Mouse (Mus musculus): Measurements from ENCODE around the gene Bsnd.

The Bsnd gene

GRCm38 (mm10) chr4:106492116-106492515 lies at the start of gene Bsnd:
TSS of gene Bsnd (minus strand) at chr4:106492283.
- DNase-seq (ENCODE audit: low read depth, low spot score), result no peak

DNA sequence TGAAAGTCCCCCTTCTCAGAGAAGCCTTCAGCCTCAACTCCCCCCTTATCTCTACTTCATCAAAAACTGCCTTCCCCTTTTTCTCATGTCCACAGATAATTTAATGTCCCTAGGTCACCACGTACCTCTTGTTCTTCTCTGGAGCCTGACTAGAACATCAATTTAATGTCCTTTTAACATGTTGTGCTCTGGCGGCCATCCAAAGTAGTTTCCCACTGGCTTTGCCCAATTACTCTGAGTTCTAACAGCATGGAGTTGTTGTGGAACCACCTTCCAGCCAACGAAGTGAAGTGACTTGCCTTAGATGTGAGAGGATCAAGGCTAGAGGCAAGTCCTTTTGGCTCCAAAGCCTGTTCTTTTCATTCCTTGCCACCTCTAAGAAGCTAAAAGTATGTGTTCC lies 49.4 kb upstream of the Bsnd start:
- DNase-seq (ENCODE audit: low read depth, low spot score), result no peak

GRCm38 (mm10) chr4:106539756-106540155 lies 47.7 kb upstream of the Bsnd start:
- DNase-seq (ENCODE audit: low read depth, low spot score), result no peak

GRCm38 (mm10) chr4:106534256-106534655 lies 42.2 kb upstream of the Bsnd start:
- DNase-seq (ENCODE audit: low read depth, low spot score), result no peak

DNA sequence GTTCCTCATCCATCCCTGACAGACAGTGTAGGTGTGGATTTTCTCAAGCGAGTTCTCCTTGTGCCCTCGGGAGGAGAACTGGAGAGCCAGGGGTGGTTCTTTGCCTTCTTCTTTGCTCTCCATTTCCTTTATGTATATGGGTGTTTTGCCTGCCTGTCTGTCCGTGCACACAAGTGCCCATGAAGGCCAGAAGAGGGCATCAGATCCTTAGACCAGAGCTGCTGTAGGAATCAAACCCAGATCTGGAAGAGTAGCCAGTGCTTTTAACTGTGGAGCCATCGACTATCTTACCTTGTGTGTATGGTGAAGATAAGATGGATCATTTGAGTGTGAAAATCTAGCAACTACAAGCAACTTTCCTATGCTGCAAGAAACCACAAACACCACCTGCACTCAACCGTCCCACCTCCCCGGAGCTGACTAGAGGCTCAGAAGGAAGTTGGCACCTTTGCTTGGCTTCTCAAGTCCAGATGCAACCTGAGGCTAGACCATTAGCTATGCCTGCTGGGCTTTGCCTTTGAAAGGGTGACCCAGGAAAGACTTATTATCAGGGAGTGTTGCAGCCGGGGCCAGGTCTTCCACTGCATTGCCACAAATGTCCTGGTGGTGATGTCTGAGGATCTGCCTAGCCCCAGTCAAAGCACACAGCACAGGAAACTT lies 41.5 kb upstream of the Bsnd start:
- DNase-seq (ENCODE audit: low read depth, low spot score), result no peak

DNA sequence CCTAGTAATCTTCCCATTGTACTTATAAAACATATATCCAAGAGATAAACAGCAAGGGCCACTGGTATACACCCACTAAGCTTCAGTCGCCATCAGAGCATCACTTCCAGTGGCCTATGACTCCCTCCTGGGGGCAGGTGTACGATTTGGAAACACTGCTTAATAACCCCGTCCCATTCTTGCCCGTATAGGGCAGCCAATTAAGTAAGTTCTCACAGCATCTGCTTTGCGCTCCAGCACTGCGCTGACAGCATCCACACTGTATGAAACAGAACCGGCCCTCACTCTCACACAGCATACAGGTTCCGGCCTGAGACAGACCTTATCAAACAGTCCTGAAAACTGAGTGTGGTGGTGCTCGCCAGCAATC lies 38.0 kb upstream of the Bsnd start:
- DNase-seq (ENCODE audit: low read depth, low spot score), result no peak

DNA sequence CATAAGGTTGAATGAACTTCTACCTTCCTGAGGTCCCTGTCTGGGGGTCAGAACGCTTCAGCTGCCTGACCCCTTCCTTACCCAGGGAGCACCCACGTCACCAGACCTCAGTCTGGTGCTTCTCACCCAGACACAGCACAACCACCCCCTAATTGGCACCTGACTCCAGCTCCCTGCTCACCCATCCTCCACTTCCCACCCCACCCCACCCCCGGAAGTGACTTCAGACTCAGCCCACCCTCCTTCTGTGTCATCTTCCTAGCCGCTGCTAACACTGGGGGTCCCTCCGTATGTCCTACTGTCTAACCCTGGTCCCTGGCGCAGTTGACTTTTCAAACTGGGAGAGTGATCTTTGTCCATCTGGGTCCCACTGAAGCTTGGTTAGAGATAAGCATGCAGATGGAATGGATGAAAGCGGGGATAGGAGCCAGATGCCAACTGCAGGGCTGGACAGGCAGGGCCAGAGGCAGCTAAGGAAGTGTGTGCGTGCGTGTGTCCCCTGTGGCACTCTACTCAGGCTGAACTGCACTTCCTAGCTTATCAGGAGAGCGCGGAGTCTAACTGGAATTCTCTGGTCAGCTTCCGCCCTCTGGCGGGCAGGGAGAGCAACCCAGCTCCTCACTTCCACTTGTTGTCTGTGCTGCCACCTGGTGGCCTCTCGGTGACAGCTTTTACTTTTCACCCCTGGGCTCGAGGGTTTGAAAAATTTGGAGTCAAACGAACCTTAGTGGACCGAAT lies 37.5 kb upstream of the Bsnd start:
- DNase-seq (ENCODE audit: low read depth, low spot score), result peak; percentile 69

DNA sequence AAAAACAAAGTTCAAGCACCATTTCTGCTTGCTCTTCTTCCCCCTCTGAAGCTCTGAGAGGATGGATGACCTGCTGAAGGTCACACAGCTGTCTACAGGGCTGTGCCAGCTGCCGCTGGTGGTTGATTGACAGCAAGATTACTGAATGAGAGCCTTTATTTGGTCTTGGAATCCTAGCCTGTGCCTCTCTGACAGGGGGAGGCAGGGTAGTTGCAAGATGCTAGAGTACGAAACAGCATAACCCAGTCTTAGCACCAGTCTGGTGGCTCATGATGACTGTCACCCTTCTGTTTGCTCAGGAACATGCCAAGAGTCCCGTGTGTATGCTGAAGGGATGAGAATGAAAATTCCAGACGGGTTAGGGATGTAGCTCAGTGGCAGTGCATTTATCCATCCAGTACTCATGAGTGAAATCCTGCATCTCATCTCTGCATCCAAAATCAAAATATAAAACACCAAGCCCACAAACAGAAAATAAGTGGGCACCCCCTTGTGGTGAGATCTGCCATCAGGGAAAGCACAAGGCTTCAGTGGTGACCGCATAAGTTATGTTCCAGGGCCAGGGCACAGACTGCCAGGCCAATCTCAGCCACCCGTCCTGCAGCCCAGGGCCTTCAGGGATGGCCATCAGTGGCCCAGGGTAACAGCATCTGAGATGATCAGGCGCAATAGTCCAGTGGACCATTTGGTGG lies 35.9 kb upstream of the Bsnd start:
- no peak for DNase-seq (ENCODE audit: low read depth, low spot score)

- DNase-seq (ENCODE audit: low read depth, low spot score), result no peak
Observed at GRCm38 (mm10) chr4:106525001-106525400, 32.9 kb upstream of the Bsnd start.

GRCm38 (mm10) chr4:106524131-106524530 lies 32.0 kb upstream of the Bsnd start:
- no peak for DNase-seq (ENCODE audit: low read depth, low spot score)

GRCm38 (mm10) chr4:106522547-106522946 lies 30.5 kb upstream of the Bsnd start:
- no peak for DNase-seq (ENCODE audit: low read depth, low spot score)

DNA sequence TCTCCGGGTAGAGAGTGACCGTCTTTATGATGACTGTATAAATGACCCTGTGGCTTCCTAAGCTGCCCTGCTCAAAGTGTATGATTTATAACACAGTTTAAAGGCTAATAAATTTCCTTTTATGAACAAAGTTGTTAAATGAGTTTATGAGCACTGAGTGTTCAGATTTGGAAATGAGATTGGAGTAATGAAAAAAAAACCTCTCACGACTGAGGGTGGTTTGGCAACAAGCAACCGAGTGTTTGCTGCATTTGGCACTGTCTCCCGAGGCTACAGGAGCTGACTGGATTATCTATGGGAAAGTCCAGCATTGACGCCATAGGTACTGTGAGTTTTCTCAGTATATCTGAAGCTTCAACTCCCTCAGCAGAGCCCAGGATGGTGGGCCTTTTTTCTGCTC lies 22.5 kb upstream of the Bsnd start:
- DNase-seq (ENCODE audit: low read depth, low spot score), result no peak

- no peak for DNase-seq (ENCODE audit: low read depth, low spot score)
Observed at GRCm38 (mm10) chr4:106509888-106510287, 17.8 kb upstream of the Bsnd start.

DNA sequence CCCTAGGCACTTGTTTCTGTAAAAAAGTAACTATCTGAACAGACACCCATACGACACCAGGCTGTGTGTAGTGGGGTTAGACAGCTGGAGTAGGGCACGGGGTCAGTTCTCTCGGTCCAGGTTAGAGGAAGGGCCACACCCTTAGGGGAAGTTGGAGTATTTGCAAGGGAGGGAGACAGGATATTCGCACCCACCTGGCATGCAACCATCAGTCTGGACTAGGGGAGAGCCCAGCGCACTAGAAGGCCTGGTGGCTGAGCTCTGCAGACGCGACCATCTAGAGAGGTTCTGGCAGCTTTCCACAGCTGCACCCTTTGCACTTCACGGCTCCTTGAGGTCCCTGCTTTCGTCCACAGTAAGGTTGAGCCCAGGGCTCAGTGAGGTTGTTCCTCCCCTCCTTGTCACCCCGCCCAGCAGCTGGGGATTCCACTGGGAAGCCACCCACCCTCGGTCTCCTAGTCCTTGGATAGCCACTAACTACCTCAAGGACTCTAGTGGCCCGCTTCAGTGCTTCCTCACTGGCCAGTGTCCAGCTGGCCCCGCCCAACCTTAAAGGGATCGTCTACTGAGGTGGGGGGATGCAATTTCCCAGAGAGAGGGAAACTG lies 13.5 kb upstream of the Bsnd start:
- DNase-seq (ENCODE audit: low read depth, low spot score), result no peak

DNA sequence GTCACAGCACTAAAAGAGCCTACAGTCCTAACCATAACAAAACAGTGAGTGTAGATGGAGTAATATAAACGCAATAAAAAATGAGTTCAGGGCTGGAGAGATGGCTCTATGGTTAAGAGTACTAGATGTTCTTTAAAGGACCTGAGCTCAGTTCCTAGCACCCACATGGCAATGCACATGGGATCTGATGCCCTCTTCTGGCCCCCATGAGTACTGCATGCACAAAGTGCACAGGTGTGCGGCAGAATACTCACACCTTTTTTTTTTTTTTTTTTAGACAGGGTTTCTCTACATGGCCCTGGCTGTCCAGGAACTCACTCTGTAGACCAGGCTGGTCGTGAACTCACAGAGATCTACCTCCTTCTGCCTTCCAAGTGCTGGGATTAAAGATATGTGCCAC lies 11.5 kb upstream of the Bsnd start:
- DNase-seq (ENCODE audit: low read depth, low spot score), result no peak

GRCm38 (mm10) chr4:106500066-106500465 lies 8.0 kb upstream of the Bsnd start:
- no peak for DNase-seq (ENCODE audit: low read depth, low spot score)

DNA sequence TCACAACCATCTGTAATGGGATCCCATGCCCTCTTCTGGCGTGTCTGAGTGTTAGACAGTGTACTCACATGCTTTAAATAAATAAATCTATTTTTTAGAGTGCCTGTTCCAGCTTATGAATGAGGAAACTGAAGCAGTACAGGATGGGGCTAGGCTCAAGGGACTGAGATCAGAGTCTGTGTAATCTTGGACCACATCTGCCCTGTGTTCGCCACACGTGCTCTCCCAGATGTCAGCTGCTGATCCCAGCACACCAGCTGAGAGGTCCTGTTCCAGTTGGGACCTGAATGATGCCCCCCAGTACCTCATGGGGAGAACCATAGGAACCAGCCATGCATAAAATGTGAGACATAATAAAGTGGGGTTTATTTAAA lies 6.4 kb upstream of the Bsnd start:
- DNase-seq (ENCODE audit: low read depth, low spot score), result no peak

DNA sequence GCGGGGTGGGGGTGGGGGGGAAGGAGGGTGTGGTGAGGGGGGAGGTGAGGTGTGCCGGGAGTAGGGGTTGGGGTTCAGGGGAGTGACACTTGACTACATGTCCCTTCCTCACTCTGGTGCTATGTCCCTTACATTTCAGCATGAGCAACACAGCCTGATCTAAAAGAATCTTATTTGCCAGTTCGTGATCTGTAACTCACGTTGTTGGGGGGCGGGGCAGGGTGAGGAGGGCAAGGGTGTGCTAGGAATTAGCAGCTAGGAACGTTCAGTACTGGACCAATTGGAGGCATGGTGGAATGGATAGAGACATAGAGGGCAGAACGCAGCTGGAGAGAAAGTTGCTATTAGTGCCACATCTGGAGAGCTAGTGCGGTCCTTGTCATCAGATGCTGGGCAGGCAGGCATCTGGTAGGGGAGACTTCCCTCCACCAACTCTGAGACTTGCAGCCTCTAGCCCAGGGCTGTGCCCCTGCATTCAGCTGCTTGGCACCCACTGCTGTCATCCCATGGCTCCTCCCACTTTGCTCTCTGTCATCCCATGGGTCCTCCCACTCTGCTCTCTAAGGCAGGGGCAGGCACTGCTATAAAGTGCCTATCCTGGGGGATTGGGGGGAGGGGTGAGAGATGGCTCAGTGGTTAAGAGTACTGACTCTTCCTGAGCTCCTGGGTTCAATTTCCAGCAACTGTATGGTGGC lies 5.8 kb upstream of the Bsnd start:
- DNase-seq (ENCODE audit: low read depth, low spot score), result no peak

DNA sequence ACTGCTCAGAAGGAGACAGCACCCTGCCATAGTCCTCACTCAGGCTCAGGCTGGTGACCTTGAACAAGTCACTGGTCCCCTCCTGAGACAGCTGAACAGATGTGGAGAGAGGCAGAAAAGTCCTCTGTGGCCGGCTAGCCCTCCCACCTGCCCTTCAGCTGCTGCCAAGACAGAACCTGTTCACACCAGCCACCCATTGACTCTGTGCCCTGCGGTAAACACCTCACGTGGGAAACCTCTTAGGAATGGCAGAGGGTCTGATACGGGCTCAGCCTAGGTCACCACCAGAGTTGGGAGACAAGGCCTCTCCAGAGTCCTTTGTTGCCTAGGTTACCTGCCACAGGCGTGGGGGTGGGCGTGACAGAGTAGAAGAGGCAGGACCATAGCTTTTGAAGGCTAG lies 4.8 kb upstream of the Bsnd start:
- no peak for DNase-seq (ENCODE audit: low read depth, low spot score)

- DNase-seq (ENCODE audit: low read depth, low spot score), result no peak
Observed at GRCm38 (mm10) chr4:106493639-106494038, 1.6 kb upstream of the Bsnd start.

GRCm38 (mm10) chr4:106490620-106491019 lies 1.5 kb downstream of the Bsnd start:
- DNase-seq (ENCODE audit: low read depth, low spot score), result no peak

GRCm38 (mm10) chr4:106483831-106484230 lies 8.3 kb downstream of the Bsnd start:
- DNase-seq (ENCODE audit: low read depth, low spot score), result no peak

All from c-Kit-negative CD71-positive TER-119-positive erythroid progenitor cells, embryonic 14.5 days (primary cell).